Mouse (Mus musculus) megakaryocyte, embryonic 14.5 days (primary cell): ENCODE measurements around the gene Mov10.

Experiments
- FLI1 ChIP-seq: IDR thresholded peaks from 2 replicates; pipeline ENCODE4 v1.6.1; 2012; ENCODE audit warnings: low read length, inconsistent platforms, mixed read lengths
- GATA1 ChIP-seq: IDR thresholded peaks from 3 replicates; pipeline ENCODE4 v1.6.1; 2012; ENCODE audit warnings: mixed read lengths, low read length, inconsistent platforms, borderline replicate concordance

- no peak for TF ChIP-seq GATA1
- TF ChIP-seq FLI1, result no peak
These were observed 28.2 kb upstream of the Mov10 start for GRCm38 (mm10) chr3:104846601-104847000.
